Mouse (Mus musculus): ENCODE data around the gene Atp1a1.

- TF ChIP-seq EP300 (optimal IDR thresholded peaks at IDR 0.05) (no peak), CTCF (IDR thresholded peaks at IDR 0.05; ENCODE audit: low read depth) (no peak)
Observed at GRCm38 (mm10) chr3:101588299-101588698, 16.2 kb downstream of the Atp1a1 start.
